Mouse (Mus musculus): Measurements from ENCODE around the gene Acsl3.

Acsl3 gene

GRCm38 (mm10) chr1:78657671-78658440 is at the start of gene Acsl3, which contains the start of gene Utp14b:
Gene Acsl3, plus strand, starts transcription at chr1:78657825.
Gene Utp14b, plus strand, starts transcription at chr1:78658038.
- DNase-seq (ENCODE audit: extremely low read depth, low read depth, low spot score), result no peak

- DNase-seq (ENCODE audit: extremely low read depth, low read depth, low spot score), result peak; percentile 86
Observed at GRCm38 (mm10) chr1:78609134-78609907, 48.3 kb upstream of the Acsl3 start.

- DNase-seq (ENCODE audit: extremely low read depth, low read depth, low spot score), result no peak
Observed at GRCm38 (mm10) chr1:78611039-78611438, 46.6 kb upstream of the Acsl3 start.

- DNase-seq (ENCODE audit: extremely low read depth, low read depth, low spot score), result no peak
Observed at GRCm38 (mm10) chr1:78612959-78613358, 44.7 kb upstream of the Acsl3 start.

GRCm38 (mm10) chr1:78624352-78624751 is 33.3 kb upstream of the Acsl3 start:
- no peak for DNase-seq (ENCODE audit: extremely low read depth, low read depth, low spot score)

GRCm38 (mm10) chr1:78634486-78634885 is 23.1 kb upstream of the Acsl3 start:
- no peak for DNase-seq (ENCODE audit: extremely low read depth, low read depth, low spot score)

GRCm38 (mm10) chr1:78640871-78641270 is 16.8 kb upstream of the Acsl3 start:
- no peak for DNase-seq (ENCODE audit: extremely low read depth, low read depth, low spot score)

GRCm38 (mm10) chr1:78641791-78642190 is 15.8 kb upstream of the Acsl3 start:
- no peak for DNase-seq (ENCODE audit: extremely low read depth, low read depth, low spot score)

- DNase-seq (ENCODE audit: extremely low read depth, low read depth, low spot score), result no peak
Observed at GRCm38 (mm10) chr1:78642197-78642596, 15.4 kb upstream of the Acsl3 start.

- DNase-seq (ENCODE audit: extremely low read depth, low read depth, low spot score), result no peak
Observed at GRCm38 (mm10) chr1:78647317-78647885, 10.2 kb upstream of the Acsl3 start.

GRCm38 (mm10) chr1:78649269-78650061 is 8.2 kb upstream of the Acsl3 start:
- no peak for DNase-seq (ENCODE audit: extremely low read depth, low read depth, low spot score)

GRCm38 (mm10) chr1:78656472-78656871 is 1.2 kb upstream of the Acsl3 start:
- DNase-seq (ENCODE audit: extremely low read depth, low read depth, low spot score), result peak; percentile 95

- DNase-seq (ENCODE audit: extremely low read depth, low read depth, low spot score), result no peak
Observed at GRCm38 (mm10) chr1:78657021-78657629, 500 bp upstream of the Acsl3 start.

- no peak for DNase-seq (ENCODE audit: extremely low read depth, low read depth, low spot score)
Observed at GRCm38 (mm10) chr1:78658441-78659269, 1.0 kb downstream of the Acsl3 start.

GRCm38 (mm10) chr1:78659270-78659823 is 1.7 kb downstream of the Acsl3 start:
- DNase-seq (ENCODE audit: extremely low read depth, low read depth, low spot score), result peak; percentile 83

- DNase-seq (ENCODE audit: extremely low read depth, low read depth, low spot score), result no peak
Observed at GRCm38 (mm10) chr1:78664326-78664725, 6.7 kb downstream of the Acsl3 start.

GRCm38 (mm10) chr1:78665954-78666499 is 8.4 kb downstream of the Acsl3 start:
- no peak for DNase-seq (ENCODE audit: extremely low read depth, low read depth, low spot score)

- DNase-seq (ENCODE audit: extremely low read depth, low read depth, low spot score), result no peak
Observed at GRCm38 (mm10) chr1:78666585-78666984, 9.0 kb downstream of the Acsl3 start.

- no peak for DNase-seq (ENCODE audit: extremely low read depth, low read depth, low spot score)
Observed at GRCm38 (mm10) chr1:78682291-78682690, 24.7 kb downstream of the Acsl3 start.

Measured in fat pad, adult 2 months (tissue).